Mouse (Mus musculus): ENCODE results near the gene Tef.

GRCm38 (mm10) chr15:81766439-81766838, 35.8 kb upstream of the Tef start:
- no peak for TF ChIP-seq CTCF (conservative IDR thresholded peaks at IDR 0.05; ENCODE audit: low read length)
- no peak for TF ChIP-seq POU5F1 (IDR thresholded peaks at IDR 0.05; ENCODE audit: borderline replicate concordance, low read length)
